Mouse (Mus musculus): ENCODE results near the gene Pard3b. TPM values are rescaled to one million over a fixed set of nuclear protein-coding genes. Genes with fewer than 3 reads are reported as not detected.
A peak's percentile ranks its signal among the peaks of the same experiment; 100 is the strongest.

Pard3b gene
- polyA plus RNA-seq, 1 experiment from 2014 or later = 19.6 TPM

GRCm38 (mm10) chr1:62398738-62399137, 760.1 kb downstream of the Pard3b start:
- WGBS = 62% methylated on average over 4 of the region's 4 CpGs
- no peaks in the 10 kb centered on the region for H3K27me3 ChIP-seq (ENCODE audit: insufficient read depth, low read length)

DNA sequence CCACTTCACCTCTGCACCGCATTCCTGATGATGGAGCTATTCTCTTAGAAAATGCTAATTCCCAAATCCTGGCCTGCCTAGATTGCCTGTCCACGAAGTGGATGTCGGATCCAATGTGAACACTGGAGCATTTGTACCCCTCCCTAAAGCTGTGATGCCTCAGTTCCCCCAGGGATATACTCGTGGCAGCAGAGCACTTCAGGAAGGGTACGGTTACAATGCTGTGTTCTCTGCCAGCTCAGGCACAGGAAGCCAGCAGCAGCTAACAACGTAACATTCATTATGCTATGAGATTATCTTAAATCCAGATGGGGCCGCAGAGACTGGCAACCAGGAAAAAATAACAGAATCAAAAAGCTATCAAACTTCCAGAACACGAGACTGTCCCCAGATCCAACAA, 766.4 kb downstream of the Pard3b start:
- TF ChIP-seq CTCF (IDR thresholded peaks at IDR 0.05; ENCODE audit: low read depth) = no peak
- DNase-seq (no peak), ATAC-seq (ENCODE audit: insufficient read depth) (no peak)
- no peak overlapping the region for H3K4me2 ChIP-seq
- no peaks in the 10 kb centered on the region for H3K27me3 ChIP-seq (ENCODE audit: insufficient read depth, low read length)
- no peaks in the 10 kb centered on the region for H3K36me3 ChIP-seq (ENCODE audit: insufficient read depth)
- H3K4me1 ChIP-seq (ENCODE audit: insufficient read depth) = no peaks in the 10 kb centered on the region
- no peak overlapping the region for H3K4me3 ChIP-seq (ENCODE audit: low read depth, low read length)
- no peak overlapping the region for H3K9ac ChIP-seq
- 44% methylated on average over 8 of the region's 8 CpGs for WGBS
- no peak overlapping the region for H3K27ac ChIP-seq (ENCODE audit: low read depth)
- no peaks in the 10 kb centered on the region for H3K9me3 ChIP-seq (ENCODE audit: low read depth, low read length)

More at GRCm38 (mm10) chr1:62398738-62399137, 760.1 kb downstream of the Pard3b start:
- no peak for TF ChIP-seq CTCF (IDR thresholded peaks at IDR 0.05; ENCODE audit: low read depth)
- no peaks in the 10 kb centered on the region for H3K4me1 ChIP-seq (ENCODE audit: insufficient read depth)
- no peaks in the 10 kb centered on the region for H3K9me3 ChIP-seq (ENCODE audit: low read depth, low read length)
- H3K4me2 ChIP-seq = no peak overlapping the region
- ATAC-seq (ENCODE audit: insufficient read depth) (no peak), DNase-seq (no peak)
- H3K4me3 ChIP-seq (ENCODE audit: low read depth, low read length) = no peak overlapping the region
- no peak overlapping the region for H3K9ac ChIP-seq
- no peaks in the 10 kb centered on the region for H3K36me3 ChIP-seq (ENCODE audit: insufficient read depth)
- no peak overlapping the region for H3K27ac ChIP-seq (ENCODE audit: low read depth)

DNA sequence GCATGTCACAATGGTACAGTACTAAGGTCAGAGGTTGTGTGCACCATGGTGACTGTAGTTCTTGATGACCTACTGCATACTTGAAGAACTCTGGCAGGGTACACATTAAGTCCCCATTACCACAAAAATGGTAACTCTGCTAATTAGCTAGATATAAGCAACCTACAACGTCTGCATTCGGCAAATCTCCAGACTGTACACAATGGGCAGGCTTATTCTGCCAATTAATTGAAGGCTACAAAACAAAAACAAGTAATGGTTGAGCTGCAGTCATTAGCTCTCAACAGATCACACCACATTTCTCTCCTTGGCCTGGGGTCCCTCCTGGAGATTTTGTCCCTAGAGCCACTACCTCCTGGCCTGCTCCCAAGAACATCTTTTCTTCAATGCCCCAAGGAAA, 772.7 kb downstream of the Pard3b start:
- TF ChIP-seq CTCF (IDR thresholded peaks at IDR 0.05; ENCODE audit: low read depth) = no peak
- no peaks in the 10 kb centered on the region for H3K27me3 ChIP-seq (ENCODE audit: insufficient read depth, low read length)
- no peaks in the 10 kb centered on the region for H3K36me3 ChIP-seq (ENCODE audit: insufficient read depth)
- H3K4me1 ChIP-seq (ENCODE audit: insufficient read depth) = peaks cover 6% of the 10 kb centered on the region
- no peaks in the 10 kb centered on the region for H3K9me3 ChIP-seq (ENCODE audit: low read depth, low read length)
- no peak overlapping the region for H3K4me2 ChIP-seq
- no peak overlapping the region for H3K4me3 ChIP-seq (ENCODE audit: low read depth, low read length)
- DNase-seq (no peak), ATAC-seq (ENCODE audit: insufficient read depth) (no peak)
- 63% methylated on average over 2 of the region's 2 CpGs for WGBS
- H3K27ac ChIP-seq (ENCODE audit: low read depth) = no peak overlapping the region
- no peak overlapping the region for H3K9ac ChIP-seq

DNA sequence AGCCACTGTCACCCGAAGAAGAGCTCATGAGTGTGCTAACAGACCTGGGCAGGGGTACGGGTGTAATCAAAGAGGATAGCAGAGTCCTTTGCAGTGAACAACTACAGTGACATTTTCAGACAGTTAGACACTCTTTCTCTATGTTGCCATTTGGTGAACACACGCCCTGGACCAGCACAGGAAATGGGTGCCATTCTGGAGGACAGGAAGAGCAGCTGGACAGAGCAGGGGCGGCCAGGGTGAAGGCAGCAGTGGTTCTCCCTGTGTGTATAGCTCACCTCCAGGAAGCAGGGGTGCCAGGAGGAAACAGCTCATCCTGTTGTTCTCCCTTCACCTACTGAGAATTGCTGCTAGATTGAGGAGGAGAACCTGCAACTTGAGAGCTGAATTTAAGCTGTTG, 773.4 kb downstream of the Pard3b start:
- DNase-seq (no peak), ATAC-seq (ENCODE audit: insufficient read depth) (peak; percentile 68)
- no peaks in the 10 kb centered on the region for H3K36me3 ChIP-seq (ENCODE audit: insufficient read depth)
- H3K4me1 ChIP-seq (ENCODE audit: insufficient read depth) = peaks cover 6% of the 10 kb centered on the region
- WGBS = 48% methylated on average over 4 of the region's 4 CpGs
- no peaks in the 10 kb centered on the region for H3K27me3 ChIP-seq (ENCODE audit: insufficient read depth, low read length)
- no peak overlapping the region for H3K9ac ChIP-seq
- H3K9me3 ChIP-seq (ENCODE audit: low read depth, low read length) = no peaks in the 10 kb centered on the region
- no peak overlapping the region for H3K4me2 ChIP-seq
- peak overlapping the region; percentile 4; the same call in 1 of the 2 replicates for H3K27ac ChIP-seq (ENCODE audit: low read depth)
- no peak for TF ChIP-seq CTCF (IDR thresholded peaks at IDR 0.05; ENCODE audit: low read depth)
- H3K4me3 ChIP-seq (ENCODE audit: low read depth, low read length) = no peak overlapping the region

GRCm38 (mm10) chr1:62412988-62413387, 774.4 kb downstream of the Pard3b start:
- ATAC-seq (ENCODE audit: insufficient read depth) (peak; percentile 49; the same call in 1 of the 2 replicates), DNase-seq (peak; percentile 68)
- Histone ChIP-seq H3K4me2 (no peak overlapping the region), H3K9ac (no peak overlapping the region), H3K27ac (ENCODE audit: low read depth) (no peak overlapping the region), H3K4me3 (ENCODE audit: low read depth, low read length) (no peak overlapping the region), H3K9me3 (ENCODE audit: low read depth, low read length) (no peaks in the 10 kb centered on the region), H3K4me1 (ENCODE audit: insufficient read depth) (peaks cover 6% of the 10 kb centered on the region), H3K36me3 (ENCODE audit: insufficient read depth) (no peaks in the 10 kb centered on the region), H3K27me3 (ENCODE audit: insufficient read depth, low read length) (no peaks in the 10 kb centered on the region)
- TF ChIP-seq CTCF (IDR thresholded peaks at IDR 0.05; ENCODE audit: low read depth) = no peak
- 41% methylated on average over 3 of the region's 3 CpGs for WGBS

DNA sequence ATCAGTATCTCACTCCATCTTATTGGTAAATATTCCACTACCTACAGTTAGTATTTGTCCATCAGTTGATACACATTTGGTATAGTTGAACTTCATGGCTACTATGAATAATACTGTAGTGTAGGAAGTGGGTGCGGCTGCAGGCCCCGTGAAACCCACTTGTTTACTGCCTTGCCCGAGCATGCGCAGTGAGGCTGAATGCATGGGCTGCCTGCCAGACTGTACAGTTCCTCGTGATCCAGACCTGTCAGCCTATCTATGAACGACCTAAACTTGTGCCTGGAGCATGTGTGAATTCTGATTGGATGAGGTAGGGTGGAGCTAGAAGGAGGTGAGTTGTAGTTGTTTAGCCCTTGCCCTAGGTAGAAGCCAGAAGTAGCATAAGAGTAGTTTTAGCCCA, 775.9 kb downstream of the Pard3b start:
- Histone ChIP-seq H3K9ac (no peak overlapping the region), H3K4me2 (no peak overlapping the region), H3K27me3 (ENCODE audit: insufficient read depth, low read length) (no peaks in the 10 kb centered on the region), H3K9me3 (ENCODE audit: low read depth, low read length) (no peaks in the 10 kb centered on the region), H3K27ac (ENCODE audit: low read depth) (no peak overlapping the region), H3K36me3 (ENCODE audit: insufficient read depth) (no peaks in the 10 kb centered on the region), H3K4me3 (ENCODE audit: low read depth, low read length) (no peak overlapping the region), H3K4me1 (ENCODE audit: insufficient read depth) (peaks cover 6% of the 10 kb centered on the region)
- TF ChIP-seq CTCF (IDR thresholded peaks at IDR 0.05; ENCODE audit: low read depth) = no peak
- DNase-seq (no peak), ATAC-seq (ENCODE audit: insufficient read depth) (no peak)
- 64% methylated on average over 6 of the region's 6 CpGs for WGBS

GRCm38 (mm10) chr1:62416627-62417374, 778.2 kb downstream of the Pard3b start:
- Histone ChIP-seq H3K4me3 (ENCODE audit: low read depth, low read length) (no peak overlapping the region), H3K4me1 (ENCODE audit: insufficient read depth) (peaks cover 3% of the 10 kb centered on the region), H3K27ac (ENCODE audit: low read depth) (no peak overlapping the region), H3K4me2 (no peak overlapping the region), H3K27me3 (ENCODE audit: insufficient read depth, low read length) (no peaks in the 10 kb centered on the region), H3K9ac (no peak overlapping the region), H3K36me3 (ENCODE audit: insufficient read depth) (no peaks in the 10 kb centered on the region), H3K9me3 (ENCODE audit: low read depth, low read length) (no peaks in the 10 kb centered on the region)
- DNase-seq (no peak), ATAC-seq (ENCODE audit: insufficient read depth) (no peak)
- TF ChIP-seq CTCF (IDR thresholded peaks at IDR 0.05; ENCODE audit: low read depth) = no peak
- 72% methylated on average over 10 of the region's 10 CpGs for WGBS

Data from lung, embryonic 14.5 days (tissue).